Mouse (Mus musculus): ENCODE data around the gene Akap6. TPM values are rescaled to one million over a fixed set of nuclear protein-coding genes. Genes with fewer than 3 reads are reported as not detected.

Gene Akap6
- polyA plus RNA-seq, 1 experiment from 2014 or later: 4.5 TPM

DNA sequence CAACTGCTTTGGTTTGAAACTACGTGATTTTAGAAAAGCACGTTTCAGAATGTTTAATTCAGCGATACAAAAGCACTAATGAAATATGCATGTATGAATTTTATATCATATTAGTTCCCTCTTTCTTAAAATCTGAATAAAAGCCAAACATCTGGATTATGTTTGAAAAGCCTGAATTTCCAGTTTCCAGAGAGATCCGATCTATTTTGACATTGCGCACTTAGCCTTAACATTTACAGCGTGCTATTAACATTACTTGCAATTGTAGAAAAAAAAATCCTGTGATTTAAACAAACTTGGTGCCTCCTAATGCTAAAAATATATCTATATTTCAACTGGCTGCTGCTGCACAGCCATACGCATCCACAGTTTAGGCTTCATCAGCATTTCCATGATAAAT is 358.4 kb downstream of the Akap6 start:
- ATAC-seq (replicated peaks; ENCODE audit: insufficient number of reproducible peaks, low FRiP score, low TSS enrichment, low read depth): no peak
- 84% methylated on average over 7 of the region's 7 CpGs for WGBS
- Histone ChIP-seq H3K4me2 (ENCODE audit: low read depth, low read length) (no peak overlapping the region), H3K27ac (replicated peaks; ENCODE audit: low read depth, low read length) (no peak overlapping the region), H3K9me3 (replicated peaks; ENCODE audit: control insufficient read depth, low read length) (no peaks in the 10 kb centered on the region), H3K4me1 (ENCODE audit: control insufficient read depth, insufficient read depth, low read length) (no peaks in the 10 kb centered on the region), H3K9ac (replicated peaks; ENCODE audit: low read length) (no peak overlapping the region), H3K36me3 (replicated peaks; ENCODE audit: control insufficient read depth, insufficient read depth, low read depth, low read length) (no peaks in the 10 kb centered on the region), H3K4me3 (ENCODE audit: low read depth, low read length) (no peak overlapping the region), H3K27me3 (ENCODE audit: control insufficient read depth, insufficient read depth, low read length) (no peaks in the 10 kb centered on the region)
- no peak for DNase-seq (ENCODE audit: low spot score)

DNA sequence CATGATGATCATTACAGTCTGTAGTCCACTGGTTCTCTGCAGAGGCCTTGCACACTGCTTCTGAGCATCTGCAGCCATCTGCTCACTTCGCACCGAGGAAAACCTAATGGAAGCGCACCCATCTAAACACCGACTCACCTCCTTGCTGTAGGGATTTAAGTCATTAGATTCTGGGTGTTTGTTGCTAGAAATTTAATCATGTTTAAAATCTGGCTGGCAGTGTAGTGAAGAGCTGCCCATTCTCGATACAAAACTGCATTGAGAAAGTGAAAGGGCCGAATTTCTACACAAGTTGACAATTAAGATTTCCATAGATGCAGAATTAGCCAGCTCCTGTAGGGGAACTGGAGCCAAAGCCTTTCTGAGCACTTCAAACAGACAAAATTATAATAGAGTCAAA is 361.7 kb downstream of the Akap6 start:
- WGBS: 70% methylated on average over 6 of the region's 6 CpGs
- H3K27me3 ChIP-seq (ENCODE audit: control insufficient read depth, insufficient read depth, low read length): no peaks in the 10 kb centered on the region
- H3K36me3 ChIP-seq (replicated peaks; ENCODE audit: control insufficient read depth, insufficient read depth, low read depth, low read length): no peaks in the 10 kb centered on the region
- H3K9ac ChIP-seq (replicated peaks; ENCODE audit: low read length): no peak overlapping the region
- ATAC-seq (replicated peaks; ENCODE audit: insufficient number of reproducible peaks, low FRiP score, low TSS enrichment, low read depth): no peak
- H3K4me3 ChIP-seq (ENCODE audit: low read depth, low read length): no peak overlapping the region
- peak overlapping the region; percentile 43; the same call in 1 of the 2 replicates for H3K27ac ChIP-seq (replicated peaks; ENCODE audit: low read depth, low read length)
- no peak for DNase-seq (ENCODE audit: low spot score)
- H3K4me2 ChIP-seq (ENCODE audit: low read depth, low read length): no peak overlapping the region
- H3K9me3 ChIP-seq (replicated peaks; ENCODE audit: control insufficient read depth, low read length): no peaks in the 10 kb centered on the region
- H3K4me1 ChIP-seq (ENCODE audit: control insufficient read depth, insufficient read depth, low read length): no peaks in the 10 kb centered on the region

DNA sequence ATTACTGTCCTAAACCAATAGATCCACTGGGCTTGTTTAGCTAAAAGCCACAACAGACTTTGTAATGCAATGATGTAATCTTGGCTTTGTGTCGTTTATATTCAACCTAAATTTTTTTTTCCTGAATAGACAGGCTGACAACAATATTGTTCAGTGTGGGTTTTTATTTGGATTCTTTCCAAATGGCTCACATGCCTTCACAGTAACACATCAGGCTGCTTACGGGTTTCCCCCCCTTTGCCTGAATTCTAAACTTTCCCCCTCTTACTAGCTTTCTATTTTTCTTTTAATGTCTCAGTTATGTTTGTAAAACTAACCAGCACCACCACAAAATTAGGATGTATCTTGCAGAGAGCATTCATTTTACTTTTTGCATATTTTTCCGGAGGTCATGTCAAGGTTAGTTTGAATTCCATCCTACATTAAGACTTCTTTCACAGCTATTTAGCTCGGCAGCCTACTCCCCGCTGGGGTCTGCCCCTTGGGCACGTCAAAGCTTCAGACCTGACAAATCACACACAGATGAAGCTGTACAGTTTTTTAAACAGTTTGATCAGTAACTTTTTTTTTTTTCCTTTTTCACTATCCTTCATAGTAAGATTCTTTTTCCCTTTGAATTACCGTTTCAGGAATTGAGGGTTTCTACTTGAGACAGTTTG is 362.4 kb downstream of the Akap6 start:
- Histone ChIP-seq H3K27me3 (ENCODE audit: control insufficient read depth, insufficient read depth, low read length) (no peaks in the 10 kb centered on the region), H3K36me3 (replicated peaks; ENCODE audit: control insufficient read depth, insufficient read depth, low read depth, low read length) (no peaks in the 10 kb centered on the region), H3K27ac (replicated peaks; ENCODE audit: low read depth, low read length) (no peak overlapping the region), H3K9ac (replicated peaks; ENCODE audit: low read length) (no peak overlapping the region), H3K9me3 (replicated peaks; ENCODE audit: control insufficient read depth, low read length) (no peaks in the 10 kb centered on the region), H3K4me3 (ENCODE audit: low read depth, low read length) (no peak overlapping the region), H3K4me1 (ENCODE audit: control insufficient read depth, insufficient read depth, low read length) (no peaks in the 10 kb centered on the region), H3K4me2 (ENCODE audit: low read depth, low read length) (0 out of 2 replicates have a peak overlapping the region, but pooled peaks have one; percentile 8)
- DNase-seq (ENCODE audit: low spot score) (peak; percentile 68), ATAC-seq (replicated peaks; ENCODE audit: insufficient number of reproducible peaks, low FRiP score, low TSS enrichment, low read depth) (no peak)
- WGBS: 6% methylated on average over 7 of the region's 7 CpGs

DNA sequence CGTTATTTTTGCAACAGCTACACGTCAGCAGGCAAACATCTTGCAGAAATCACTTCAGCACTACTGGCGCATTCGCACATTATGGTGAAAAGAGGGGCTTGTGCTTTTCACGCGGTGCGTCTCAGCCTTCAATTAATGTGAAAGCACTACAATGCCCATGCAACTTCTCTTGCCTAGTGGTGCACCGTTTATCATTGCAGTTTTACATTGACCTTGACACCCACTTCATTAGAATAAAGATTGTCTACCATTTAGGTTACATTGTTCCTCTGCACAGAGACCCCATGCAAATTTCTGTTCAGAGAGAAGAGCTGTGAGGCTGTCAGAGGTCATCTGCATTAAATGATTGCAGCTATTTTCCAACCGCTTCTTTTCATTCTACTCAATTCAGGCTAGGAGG is 363.8 kb downstream of the Akap6 start:
- Histone ChIP-seq H3K27ac (replicated peaks; ENCODE audit: low read depth, low read length) (no peak overlapping the region), H3K4me1 (ENCODE audit: control insufficient read depth, insufficient read depth, low read length) (no peaks in the 10 kb centered on the region), H3K4me2 (ENCODE audit: low read depth, low read length) (no peak overlapping the region), H3K4me3 (ENCODE audit: low read depth, low read length) (no peak overlapping the region), H3K9ac (replicated peaks; ENCODE audit: low read length) (no peak overlapping the region), H3K36me3 (replicated peaks; ENCODE audit: control insufficient read depth, insufficient read depth, low read depth, low read length) (no peaks in the 10 kb centered on the region), H3K27me3 (ENCODE audit: control insufficient read depth, insufficient read depth, low read length) (no peaks in the 10 kb centered on the region), H3K9me3 (replicated peaks; ENCODE audit: control insufficient read depth, low read length) (no peaks in the 10 kb centered on the region)
- 42% methylated on average over 9 of the region's 9 CpGs for WGBS
- DNase-seq (ENCODE audit: low spot score): no peak
- no peak for ATAC-seq (replicated peaks; ENCODE audit: insufficient number of reproducible peaks, low FRiP score, low TSS enrichment, low read depth)

DNA sequence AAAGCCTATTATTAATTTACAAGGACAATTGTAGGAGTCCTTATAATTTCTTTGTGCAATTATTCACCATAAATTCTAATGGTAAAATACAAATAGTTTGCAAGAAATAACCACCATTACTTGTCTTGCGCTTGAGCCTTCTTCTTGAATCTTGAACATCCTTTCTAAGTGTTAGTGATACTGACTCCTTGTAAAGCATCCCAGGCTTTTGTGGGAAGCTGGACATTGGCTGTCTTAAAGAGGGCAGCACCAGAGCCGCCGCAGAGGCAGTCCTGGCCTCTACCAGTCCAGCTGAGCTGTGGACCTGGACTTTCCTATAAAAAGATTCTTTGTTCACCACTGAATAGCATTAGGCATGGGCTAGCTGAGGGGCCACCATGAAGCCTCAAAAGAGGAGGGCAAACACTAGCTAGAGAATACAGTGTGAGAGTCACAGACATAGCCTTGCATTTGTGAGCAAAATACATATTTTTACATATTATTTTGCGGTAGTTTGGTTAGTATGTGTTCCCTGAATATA is 365.1 kb downstream of the Akap6 start:
- Histone ChIP-seq H3K4me1 (ENCODE audit: control insufficient read depth, insufficient read depth, low read length) (no peaks in the 10 kb centered on the region), H3K27ac (replicated peaks; ENCODE audit: low read depth, low read length) (no peak overlapping the region), H3K27me3 (ENCODE audit: control insufficient read depth, insufficient read depth, low read length) (no peaks in the 10 kb centered on the region), H3K4me3 (ENCODE audit: low read depth, low read length) (no peak overlapping the region), H3K9me3 (replicated peaks; ENCODE audit: control insufficient read depth, low read length) (no peaks in the 10 kb centered on the region), H3K9ac (replicated peaks; ENCODE audit: low read length) (no peak overlapping the region), H3K4me2 (ENCODE audit: low read depth, low read length) (no peak overlapping the region), H3K36me3 (replicated peaks; ENCODE audit: control insufficient read depth, insufficient read depth, low read depth, low read length) (no peaks in the 10 kb centered on the region)
- ATAC-seq (replicated peaks; ENCODE audit: insufficient number of reproducible peaks, low FRiP score, low TSS enrichment, low read depth): peak; percentile 80; the same call in 1 of the 2 replicates
- DNase-seq (ENCODE audit: low spot score): peak; percentile 38
- WGBS: 43% methylated on average over 4 of the region's 4 CpGs

DNA sequence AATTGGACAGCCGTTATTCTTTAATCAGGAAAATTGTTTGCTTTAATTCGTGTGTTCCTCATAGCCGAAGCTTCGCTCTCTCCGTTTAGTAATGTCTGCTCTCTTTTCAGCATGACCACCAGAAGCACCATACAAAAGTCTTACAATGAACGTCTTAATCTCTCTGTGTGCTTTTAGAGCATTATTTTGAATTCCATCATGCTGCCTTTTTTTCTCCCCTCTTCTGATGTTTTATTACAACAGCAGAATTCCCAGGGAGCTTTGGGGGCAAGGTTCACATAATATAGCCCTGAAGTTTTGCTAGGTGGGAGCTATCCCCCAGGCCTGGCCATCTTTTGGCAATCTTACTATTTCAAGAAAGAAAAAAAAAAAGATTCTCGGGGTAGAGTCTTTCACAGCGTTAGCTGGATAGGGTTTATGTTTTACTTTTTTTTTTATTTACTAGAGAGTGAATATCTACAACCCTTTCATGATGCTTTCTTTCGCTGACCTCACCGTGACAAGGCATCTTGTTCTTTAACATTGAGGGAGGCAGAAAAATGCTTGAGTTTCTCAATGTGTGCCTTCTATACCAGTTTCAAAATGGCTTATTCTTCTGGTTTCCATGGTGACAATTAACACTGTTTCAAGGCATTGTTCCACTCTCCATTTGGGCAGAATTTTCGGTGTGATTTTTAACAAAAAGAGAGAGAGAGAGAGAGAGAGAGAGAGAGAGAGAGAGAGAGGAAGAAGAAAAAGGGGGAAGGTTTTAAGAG is 366.0 kb downstream of the Akap6 start:
- no peaks in the 10 kb centered on the region for H3K4me1 ChIP-seq (ENCODE audit: control insufficient read depth, insufficient read depth, low read length)
- no peak for ATAC-seq (replicated peaks; ENCODE audit: insufficient number of reproducible peaks, low FRiP score, low TSS enrichment, low read depth)

DNA sequence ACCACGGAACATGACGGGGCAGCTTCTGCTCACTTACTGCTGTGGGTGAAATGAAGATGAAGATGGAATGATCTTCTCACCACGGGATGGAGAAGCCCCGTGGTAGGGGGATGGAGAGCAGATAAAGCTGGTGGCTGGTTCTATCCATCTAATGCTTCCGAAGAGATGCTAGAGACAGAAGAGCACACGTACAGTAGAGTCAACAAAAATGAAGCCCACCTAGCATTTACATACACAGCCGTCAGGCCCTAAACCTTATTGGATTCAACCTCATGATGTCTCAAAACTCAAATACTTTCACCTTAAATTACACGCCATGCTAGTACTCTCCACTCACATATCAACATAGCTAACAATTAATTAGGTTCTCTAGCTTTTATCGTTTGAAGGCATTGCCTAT is 367.1 kb downstream of the Akap6 start:
- H3K9me3 ChIP-seq (replicated peaks; ENCODE audit: control insufficient read depth, low read length): no peaks in the 10 kb centered on the region
- no peak overlapping the region for H3K27ac ChIP-seq (replicated peaks; ENCODE audit: low read depth, low read length)
- H3K4me1 ChIP-seq (ENCODE audit: control insufficient read depth, insufficient read depth, low read length): no peaks in the 10 kb centered on the region
- DNase-seq (ENCODE audit: low spot score): no peak
- H3K27me3 ChIP-seq (ENCODE audit: control insufficient read depth, insufficient read depth, low read length): no peaks in the 10 kb centered on the region
- H3K4me3 ChIP-seq (ENCODE audit: low read depth, low read length): no peak overlapping the region
- WGBS: 82% methylated on average over 9 of the region's 9 CpGs
- no peak for ATAC-seq (replicated peaks; ENCODE audit: insufficient number of reproducible peaks, low FRiP score, low TSS enrichment, low read depth)
- H3K9ac ChIP-seq (replicated peaks; ENCODE audit: low read length): no peak overlapping the region
- H3K36me3 ChIP-seq (replicated peaks; ENCODE audit: control insufficient read depth, insufficient read depth, low read depth, low read length): no peaks in the 10 kb centered on the region
- no peak overlapping the region for H3K4me2 ChIP-seq (ENCODE audit: low read depth, low read length)

More for the DNA sequence above, 366.0 kb downstream of the Akap6 start:
- H3K9ac ChIP-seq (replicated peaks; ENCODE audit: low read length): no peak overlapping the region
- no peaks in the 10 kb centered on the region for H3K36me3 ChIP-seq (replicated peaks; ENCODE audit: control insufficient read depth, insufficient read depth, low read depth, low read length)
- no peak overlapping the region for H3K4me3 ChIP-seq (ENCODE audit: low read depth, low read length)
- H3K4me2 ChIP-seq (ENCODE audit: low read depth, low read length): no peak overlapping the region
- peak; percentile 45 for DNase-seq (ENCODE audit: low spot score)
- no peaks in the 10 kb centered on the region for H3K9me3 ChIP-seq (replicated peaks; ENCODE audit: control insufficient read depth, low read length)
- WGBS: 46% methylated on average over 11 of the region's 11 CpGs
- no peaks in the 10 kb centered on the region for H3K27me3 ChIP-seq (ENCODE audit: control insufficient read depth, insufficient read depth, low read length)
- no peak overlapping the region for H3K27ac ChIP-seq (replicated peaks; ENCODE audit: low read depth, low read length)

DNA sequence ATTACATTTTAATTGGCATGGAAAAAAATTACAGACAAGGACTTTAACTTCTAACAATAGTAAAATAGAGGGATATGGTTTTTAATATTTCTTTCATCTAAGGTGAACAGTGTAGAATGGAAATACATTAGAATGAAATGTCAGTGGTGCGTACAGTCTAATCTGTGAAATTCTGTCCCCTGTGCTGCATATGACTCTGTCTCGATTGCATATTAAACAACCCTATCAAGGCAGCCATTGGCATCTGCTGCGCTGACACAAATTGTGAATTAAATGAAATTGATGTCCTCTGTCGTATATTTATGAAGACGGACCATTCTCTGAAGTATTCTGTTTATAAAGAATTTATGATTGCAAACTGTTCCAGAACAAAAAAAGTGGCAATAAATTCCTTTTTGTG is 371.7 kb downstream of the Akap6 start:
- no peak for DNase-seq (ENCODE audit: low spot score)
- no peaks in the 10 kb centered on the region for H3K27me3 ChIP-seq (ENCODE audit: control insufficient read depth, insufficient read depth, low read length)
- H3K36me3 ChIP-seq (replicated peaks; ENCODE audit: control insufficient read depth, insufficient read depth, low read depth, low read length): no peaks in the 10 kb centered on the region
- no peak overlapping the region for H3K4me3 ChIP-seq (ENCODE audit: low read depth, low read length)
- no peak overlapping the region for H3K27ac ChIP-seq (replicated peaks; ENCODE audit: low read depth, low read length)
- no peaks in the 10 kb centered on the region for H3K9me3 ChIP-seq (replicated peaks; ENCODE audit: control insufficient read depth, low read length)
- H3K4me1 ChIP-seq (ENCODE audit: control insufficient read depth, insufficient read depth, low read length): no peaks in the 10 kb centered on the region
- WGBS: 90% methylated on average over 5 of the region's 5 CpGs
- H3K4me2 ChIP-seq (ENCODE audit: low read depth, low read length): no peak overlapping the region
- no peak for ATAC-seq (replicated peaks; ENCODE audit: insufficient number of reproducible peaks, low FRiP score, low TSS enrichment, low read depth)
- no peak overlapping the region for H3K9ac ChIP-seq (replicated peaks; ENCODE audit: low read length)
